Mouse (Mus musculus) kidney, postnatal 14 days (tissue): ENCODE measurements at regions not wholly inside any gene's neighbourhood (a gene's known extent, or its start where the extent isn't known, plus 50 kb on each side); places are given as distances from the start of the nearest gene placed in this dataset.

Experiments used
- DNase-seq: peaks from one replicate; pipeline ENCODE4 v3.0.0; 2022; ENCODE audit warnings: mixed read lengths

GRCm38 (mm10) chr7:69810873-69811272 is 555.7 kb downstream of the Nr2f2 start:
- peak; percentile 7 for DNase-seq

GRCm38 (mm10) chr7:69807220-69807619 is 559.3 kb downstream of the Nr2f2 start:
- DNase-seq: peak; percentile 26

- DNase-seq: no peak
These were observed 595.6 kb downstream of the Nr2f2 start for GRCm38 (mm10) chr7:69770980-69771348.

GRCm38 (mm10) chr7:69770313-69770979 is 596.1 kb downstream of the Nr2f2 start:
- DNase-seq: no peak

- no peak for DNase-seq
These were observed 600.1 kb downstream of the Nr2f2 start for GRCm38 (mm10) chr7:69766451-69766850.

- peak; percentile 33 for DNase-seq
These were observed 626.0 kb downstream of the Nr2f2 start for GRCm38 (mm10) chr7:69740495-69740894.

- DNase-seq: no peak
These were observed 627.5 kb downstream of the Nr2f2 start for GRCm38 (mm10) chr7:69738998-69739397.

- no peak for DNase-seq
These were observed 651.5 kb downstream of the Nr2f2 start for GRCm38 (mm10) chr7:69715081-69715480.

- no peak for DNase-seq
These were observed 696.3 kb downstream of the Nr2f2 start for GRCm38 (mm10) chr7:69670211-69670610.

GRCm38 (mm10) chr7:69655583-69655982 is 711.0 kb downstream of the Nr2f2 start:
- peak; percentile 9 for DNase-seq

- peak; percentile 13 for DNase-seq
These were observed 721.1 kb downstream of the Nr2f2 start for GRCm38 (mm10) chr7:69645449-69645848.

GRCm38 (mm10) chr7:69641652-69642051 is 724.9 kb downstream of the Nr2f2 start:
- DNase-seq: no peak

- DNase-seq: peak; percentile 44
These were observed 766.7 kb downstream of the Nr2f2 start for GRCm38 (mm10) chr7:69599866-69600265.

GRCm38 (mm10) chr7:69585716-69586115 is 780.8 kb downstream of the Nr2f2 start:
- no peak for DNase-seq

- DNase-seq: no peak
These were observed 781.4 kb downstream of the Nr2f2 start for GRCm38 (mm10) chr7:69585131-69585530.

GRCm38 (mm10) chr7:69584516-69584915 is 782.0 kb downstream of the Nr2f2 start:
- DNase-seq: no peak

- no peak for DNase-seq
These were observed 782.6 kb downstream of the Nr2f2 start for GRCm38 (mm10) chr7:69583901-69584300.

- DNase-seq: no peak
These were observed 784.9 kb downstream of the Nr2f2 start for GRCm38 (mm10) chr7:69581668-69582067.

- no peak for DNase-seq
These were observed 787.4 kb downstream of the Nr2f2 start for GRCm38 (mm10) chr7:69578958-69579810.

- DNase-seq: no peak
These were observed 788.8 kb downstream of the Nr2f2 start for GRCm38 (mm10) chr7:69577754-69578153.

GRCm38 (mm10) chr7:69576596-69576995 is 789.9 kb downstream of the Nr2f2 start:
- no peak for DNase-seq

GRCm38 (mm10) chr7:69573730-69574129 is 792.8 kb downstream of the Nr2f2 start:
- DNase-seq: peak; percentile 7

GRCm38 (mm10) chr7:69572626-69573394 is 793.7 kb downstream of the Nr2f2 start:
- DNase-seq: no peak
